Mouse (Mus musculus) retina, adult 2 months (tissue): ENCODE results near the gene Dgkh.
A peak's percentile ranks its signal among the peaks of the same experiment; 100 is the strongest.
"Not testable (repeated sequence)": the region's sequence is repeated elsewhere in the genome, so short reads cannot be mapped to it uniquely, and the experiment has no call there.

ENCODE experiments used
- DNase-seq: peaks from one replicate; pipeline ENCODE4 v3.0.0-alpha.2; 2012; ENCODE audit warnings: low read depth, low spot score

Gene Dgkh

GRCm38 (mm10) chr14:78630923-78631875 is 101.4 kb downstream of the Dgkh start:
- DNase-seq, result no peak

DNA sequence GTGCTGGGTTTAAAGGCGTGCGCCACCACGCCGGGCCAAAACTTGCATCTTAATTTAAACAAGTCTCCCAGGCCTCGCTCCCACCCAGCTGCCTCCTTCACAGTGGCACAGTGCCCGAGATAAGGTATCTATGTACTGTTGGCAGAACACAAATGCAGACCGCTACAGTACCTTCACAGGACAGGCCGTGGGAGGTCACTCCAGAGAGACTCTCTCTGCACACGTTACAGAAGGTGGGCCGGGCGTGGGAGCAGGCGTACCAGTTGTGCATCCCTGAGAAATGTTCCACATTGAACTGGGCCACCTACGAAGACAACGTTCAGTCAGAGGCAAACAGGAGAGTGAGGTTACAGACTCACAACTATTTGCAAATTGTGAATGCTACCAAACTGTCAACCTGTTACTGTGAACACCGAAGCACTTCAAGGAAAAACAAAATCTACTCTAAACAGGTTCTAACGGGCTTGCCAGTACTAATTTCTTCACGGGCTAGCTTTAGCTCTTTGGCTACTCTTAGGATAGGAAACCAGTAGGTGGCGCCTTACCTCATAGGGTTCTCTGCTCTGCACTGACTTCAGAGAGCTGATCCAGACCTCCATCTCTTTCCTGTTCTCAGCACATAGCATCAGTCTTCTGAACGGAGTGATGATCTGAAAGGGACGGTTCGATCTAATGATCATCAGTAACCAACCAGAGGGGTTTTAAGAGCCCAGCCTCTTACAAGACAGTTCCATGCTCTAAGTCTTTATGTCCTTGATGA is 104.9 kb downstream of the Dgkh start:
- DNase-seq, result no peak

- DNase-seq, result no peak
Measured at GRCm38 (mm10) chr14:78618883-78619295, 113.7 kb downstream of the Dgkh start.

DNA sequence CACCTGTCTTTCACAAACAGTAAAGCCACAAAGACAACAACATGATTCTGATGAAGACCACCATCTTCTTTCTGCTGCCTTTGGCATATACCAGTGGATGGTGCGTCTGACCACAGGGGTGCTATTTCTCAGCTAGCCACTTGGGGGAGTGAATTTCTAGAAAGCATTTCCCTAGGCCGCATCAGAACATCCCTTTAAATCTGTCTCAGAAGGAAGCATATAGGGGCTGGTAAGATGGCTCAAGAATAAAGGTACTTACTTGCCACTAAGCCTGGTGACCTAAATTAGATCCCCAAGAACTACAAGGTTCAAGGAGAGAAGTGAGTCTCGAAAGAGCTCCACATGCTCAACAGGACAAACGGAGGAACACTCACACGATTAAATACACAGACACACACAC is 119.0 kb downstream of the Dgkh start:
- peak; percentile 49 for DNase-seq

GRCm38 (mm10) chr14:78612111-78612788 is 120.3 kb downstream of the Dgkh start:
- DNase-seq, result no peak

GRCm38 (mm10) chr14:78594916-78595315 is 137.7 kb downstream of the Dgkh start:
- DNase-seq, result no peak

DNA sequence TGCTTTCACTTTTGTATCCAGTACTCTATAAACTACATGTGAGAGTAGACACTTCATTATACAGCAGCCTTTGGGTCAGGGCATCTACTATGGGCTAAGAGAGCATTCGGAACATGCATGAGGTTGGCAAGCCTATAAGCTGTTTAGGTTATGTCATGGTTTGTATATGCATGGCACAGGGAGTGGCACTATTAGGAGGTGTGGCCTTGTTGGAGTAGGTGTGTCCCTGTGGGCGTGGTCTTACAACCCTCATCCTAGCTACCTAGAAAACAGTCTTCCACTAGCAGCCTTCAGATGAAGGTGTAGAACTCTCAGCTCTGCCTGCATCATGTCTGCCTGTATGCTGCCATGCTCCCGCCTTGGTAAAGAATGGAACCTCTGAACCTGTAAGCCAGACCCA is 139.6 kb downstream of the Dgkh start:
- no peak for DNase-seq

DNA sequence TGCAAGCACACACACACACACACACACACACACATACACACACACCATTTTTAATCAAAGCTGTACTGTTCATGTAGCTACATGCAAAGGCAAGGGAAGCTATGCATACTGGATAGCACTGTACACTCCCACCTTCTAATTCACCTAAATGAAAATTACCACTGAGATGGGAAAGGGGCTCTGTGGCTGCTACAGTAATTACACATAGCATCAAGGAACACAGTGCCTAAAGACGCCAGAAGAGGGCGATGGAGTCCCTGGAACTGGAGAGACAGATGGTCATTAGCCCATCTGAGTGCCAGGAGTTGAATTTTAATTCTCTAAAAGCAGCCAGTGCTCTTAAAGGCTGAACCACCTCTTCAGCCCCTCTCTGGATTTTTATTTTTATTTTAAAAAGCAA is 142.2 kb downstream of the Dgkh start:
- peak; percentile 36 for DNase-seq

DNA sequence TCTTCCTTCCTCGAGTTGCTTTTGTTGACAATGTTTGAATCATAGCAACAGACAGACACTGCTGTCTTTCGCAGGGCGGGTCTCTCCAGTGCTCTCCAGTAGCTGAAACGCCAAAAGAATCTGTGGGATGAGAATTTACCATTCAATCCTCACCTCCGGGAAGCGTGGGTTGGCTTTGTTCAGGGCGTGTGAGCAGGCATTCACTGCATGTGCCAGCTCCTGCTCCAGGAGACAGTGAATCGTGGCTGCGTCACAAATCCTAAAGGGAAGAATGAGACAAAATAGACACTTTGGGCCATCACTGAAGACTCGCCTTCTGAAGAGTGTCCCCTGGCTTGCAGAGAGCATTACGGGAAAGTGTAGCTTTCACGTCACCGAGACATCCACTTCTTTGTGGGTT is 148.4 kb downstream of the Dgkh start:
- DNase-seq, result no peak

GRCm38 (mm10) chr14:78583168-78583567 is 149.4 kb downstream of the Dgkh start:
- DNase-seq, result no peak

DNA sequence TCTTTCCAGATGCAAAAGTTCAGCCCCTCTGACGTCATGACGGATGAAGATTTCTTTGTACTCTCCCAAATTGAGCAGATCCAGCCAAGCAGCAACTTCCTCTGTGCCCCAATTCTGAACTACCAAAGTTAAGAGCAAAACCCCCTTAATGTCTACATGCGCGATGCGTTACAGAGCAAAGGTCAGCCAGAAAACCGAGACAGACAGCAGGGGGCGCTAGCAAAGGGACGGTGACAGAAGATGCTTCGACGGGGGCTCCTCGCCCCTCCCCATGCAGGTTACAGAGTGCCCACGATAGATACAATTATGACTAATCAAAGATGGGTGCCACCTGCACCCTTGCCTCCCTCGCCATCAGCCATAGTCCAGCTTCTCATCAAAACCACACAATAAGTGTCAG is 156.7 kb downstream of the Dgkh start:
- no peak for DNase-seq

DNA sequence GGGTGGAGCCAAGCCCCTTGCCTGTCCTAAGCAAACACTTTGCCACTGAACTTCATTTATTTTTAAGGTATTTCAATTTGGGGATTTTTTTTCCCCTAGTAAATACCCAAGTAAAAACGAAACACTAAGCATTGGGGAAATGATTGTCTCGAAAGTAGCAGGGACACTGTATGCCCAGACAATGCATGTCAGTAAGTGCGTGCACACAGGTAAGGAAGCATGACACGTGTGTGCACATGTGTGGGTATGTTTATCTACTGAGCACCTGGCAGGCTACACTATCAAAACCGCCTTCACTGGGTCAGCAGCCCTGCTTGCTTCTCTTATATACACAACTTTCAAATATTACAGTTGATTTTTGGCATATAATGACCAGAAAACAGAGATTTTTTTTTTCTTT is 164.2 kb downstream of the Dgkh start:
- no peak for DNase-seq

- no peak for DNase-seq
Measured at GRCm38 (mm10) chr14:78566431-78566830, 166.1 kb downstream of the Dgkh start.

- no peak for DNase-seq
Measured at GRCm38 (mm10) chr14:78564292-78564691, 168.3 kb downstream of the Dgkh start.

DNA sequence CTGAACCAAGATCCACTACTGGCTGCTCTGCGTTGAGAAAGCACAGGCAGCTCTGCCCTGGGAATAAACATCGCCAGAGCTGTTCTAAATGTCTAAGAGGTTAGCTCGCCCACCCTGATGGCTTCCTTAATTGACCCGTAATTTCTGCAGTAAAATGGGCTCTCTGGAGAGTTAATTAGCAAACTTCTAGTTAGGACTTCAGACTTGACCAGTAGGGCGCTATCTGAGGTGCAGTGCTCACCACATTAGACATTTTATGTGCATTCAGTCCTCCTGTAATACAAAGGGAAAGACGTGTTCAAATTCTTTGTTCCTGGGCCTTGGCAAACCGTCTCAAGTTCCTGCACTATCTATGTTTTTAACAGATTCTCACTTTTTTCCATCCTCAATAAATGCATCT is 169.4 kb downstream of the Dgkh start:
- DNase-seq, result no peak

DNA sequence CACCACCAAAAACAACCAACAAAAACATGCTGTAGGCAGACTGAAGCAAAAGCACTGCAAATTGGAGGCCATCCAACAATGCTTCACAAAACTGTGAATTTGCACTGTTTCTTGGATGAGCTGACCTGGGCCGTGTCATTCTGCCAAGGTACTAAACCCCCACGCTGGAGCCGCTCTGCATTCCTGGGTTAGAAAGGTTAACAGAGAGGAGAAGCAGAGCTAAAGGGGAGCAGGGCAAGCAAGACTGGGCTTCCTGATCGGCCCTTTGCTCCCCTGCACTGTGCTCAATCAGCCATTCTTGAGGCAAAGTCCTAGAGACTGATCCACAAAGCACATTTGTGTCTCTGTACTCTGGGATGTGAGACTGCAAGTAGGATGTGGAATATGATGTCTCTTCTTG is 170.5 kb downstream of the Dgkh start:
- no peak for DNase-seq

DNA sequence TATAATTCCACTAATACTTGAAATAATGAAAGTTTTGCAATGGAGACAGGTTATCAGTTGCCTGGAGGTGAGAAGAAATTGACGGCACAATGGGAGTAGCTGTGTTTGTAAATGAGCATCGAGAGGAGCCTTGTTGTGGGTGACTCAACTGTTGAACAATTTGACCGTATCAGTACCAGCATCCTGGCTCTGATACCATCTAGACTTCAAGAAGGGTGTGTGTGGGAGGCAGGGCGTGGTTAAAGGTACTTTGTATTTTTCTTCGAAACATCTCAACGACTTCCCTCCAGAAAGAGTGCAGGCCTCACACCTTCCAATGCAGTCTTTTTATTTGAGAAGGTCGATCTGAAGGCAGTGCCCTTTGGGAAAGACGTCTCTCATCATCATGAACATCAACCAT is 173.5 kb downstream of the Dgkh start:
- DNase-seq, result no peak

DNA sequence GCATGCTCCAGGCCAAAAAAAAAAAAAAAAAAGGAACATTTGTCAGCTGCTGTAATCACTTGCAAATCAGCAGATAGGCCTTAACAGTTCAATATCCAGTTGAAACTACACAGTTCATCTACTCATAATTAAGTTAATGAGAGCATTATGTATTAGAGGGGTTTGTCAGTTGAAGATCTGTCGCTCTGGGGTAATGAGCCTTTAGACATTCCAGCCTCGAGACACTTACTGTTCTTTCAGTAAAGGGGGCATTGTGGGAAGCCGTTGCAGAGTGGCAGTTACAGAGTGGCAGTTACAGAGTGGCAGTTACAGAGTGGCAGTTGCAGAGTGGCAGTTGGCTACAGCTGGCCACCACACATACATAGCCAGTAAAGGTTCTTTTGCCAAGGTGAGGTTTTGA is 177.7 kb downstream of the Dgkh start:
- DNase-seq, result not testable (repeated sequence)

DNA sequence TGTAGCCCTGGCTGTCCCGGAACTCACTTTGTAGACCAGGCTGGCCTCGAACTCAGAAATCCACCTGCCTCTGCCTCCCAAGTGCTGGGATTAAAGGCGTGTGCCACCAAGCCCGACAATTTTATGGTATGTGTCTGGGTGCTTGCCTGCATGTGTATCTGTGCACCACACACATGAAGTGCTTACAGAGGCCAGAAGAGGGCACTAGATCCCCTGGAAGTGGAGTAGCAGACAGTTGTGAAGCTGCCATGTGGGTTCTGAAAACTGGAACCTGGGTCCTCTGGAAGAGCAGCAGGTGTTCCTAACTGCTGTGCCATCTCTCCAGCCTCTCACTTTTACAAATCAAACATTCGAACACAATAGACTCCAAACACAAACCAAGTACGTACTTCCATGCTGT is 178.9 kb downstream of the Dgkh start:
- no peak for DNase-seq

GRCm38 (mm10) chr14:78548807-78549206 is 183.8 kb downstream of the Dgkh start:
- DNase-seq, result peak; percentile 39

GRCm38 (mm10) chr14:78541319-78541718 is 191.3 kb downstream of the Dgkh start:
- DNase-seq, result no peak

- DNase-seq, result no peak
Measured at GRCm38 (mm10) chr14:78539821-78540220, 192.8 kb downstream of the Dgkh start.
